In the genomic region with DNA sequence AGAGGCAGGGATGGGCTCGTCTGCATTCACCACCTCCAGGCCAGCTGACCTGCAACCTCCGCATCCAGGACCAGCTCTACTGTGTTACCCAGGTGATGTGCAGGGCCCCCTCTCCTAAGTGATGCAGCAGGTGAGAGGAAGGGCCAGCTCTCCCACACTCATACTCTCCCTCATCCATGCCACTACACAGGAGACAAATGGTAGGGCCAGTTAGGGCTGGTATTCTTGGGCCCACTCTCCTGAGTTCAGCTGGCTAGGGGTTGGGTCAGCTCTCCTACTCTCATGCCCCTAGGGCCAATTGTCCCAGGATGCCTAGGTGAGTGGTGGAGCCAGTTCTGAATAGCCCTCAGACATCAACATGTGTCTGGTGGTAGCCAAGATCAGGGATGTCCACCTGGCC, we compare ENCODE assay signal across 22 mouse cellular contexts.
"Had no signal": no experiment of that assay in that cellular context is flagged by ENCODE, and none has a peak within 500 bp of the region (broad histone marks: within the 10 kb centered on the region; RNA-seq: fewer than 3 reads in every experiment).

No protein-coding gene starts in this region.

- H3K4me2 ChIP-seq: intestine, embryonic 15.5 days; limb, embryonic 12.5 days; limb, embryonic 15.5 days; liver, embryonic 11.5 days; lung, embryonic 14.5 days; neural tube, embryonic 13.5 days; stomach, embryonic 15.5 days had no signal

- H3K27me3 ChIP-seq: intestine, embryonic 15.5 days; limb, embryonic 12.5 days; limb, embryonic 15.5 days; neural tube, embryonic 13.5 days; stomach, embryonic 15.5 days had no signal

- H3K4me1 ChIP-seq: intestine, embryonic 15.5 days; limb, embryonic 12.5 days; limb, embryonic 15.5 days; neural tube, embryonic 13.5 days; stomach, embryonic 15.5 days had no signal

- ATAC-seq: intestine, embryonic 15.5 days; liver, postnatal 0 days; lung, postnatal 0 days had no signal

- H3K9ac ChIP-seq: intestine, embryonic 15.5 days; limb, embryonic 12.5 days; limb, embryonic 15.5 days; liver, embryonic 14.5 days; liver, postnatal 0 days; lung, embryonic 14.5 days; neural tube, embryonic 13.5 days; stomach, embryonic 15.5 days had no signal

- H3K9me3 ChIP-seq: intestine, embryonic 15.5 days; limb, embryonic 12.5 days; limb, embryonic 15.5 days; neural tube, embryonic 13.5 days; stomach, embryonic 15.5 days had no signal

- H3K27ac ChIP-seq: intestine, embryonic 15.5 days; kidney, postnatal 0 days; layer of hippocampus, adult 2 months; limb, embryonic 12.5 days; limb, embryonic 15.5 days; liver, embryonic 14.5 days; macrophage; neural tube, embryonic 13.5 days; stomach, embryonic 15.5 days had no signal

- H3K36me3 ChIP-seq: intestine, embryonic 15.5 days; limb, embryonic 12.5 days; limb, embryonic 15.5 days; neural tube, embryonic 13.5 days; stomach, embryonic 15.5 days had no signal

- DNase-seq: kidney, adult 11 months; kidney, adult 9 months; kidney, postnatal 25 days; layer of hippocampus, adult 9-11 months; liver, postnatal 0 days; lung, embryonic 14.5 days; retina, postnatal 1 day; right cerebral cortex, postnatal 25 days; spleen, adult 18-20 months; thymus, postnatal 25 days had no signal

- H3K4me3 ChIP-seq: intestine, embryonic 15.5 days; layer of hippocampus, adult 2 months; limb, embryonic 12.5 days; limb, embryonic 15.5 days; myocyte; neural tube, embryonic 13.5 days; stomach, embryonic 15.5 days had no signal
